Mouse (Mus musculus): ENCODE data around the gene Fndc11. TPM values are rescaled to one million over a fixed set of nuclear protein-coding genes. Genes with fewer than 3 reads are reported as not detected.
"Not testable (repeated sequence)": the region's sequence is repeated elsewhere in the genome, so short reads cannot be mapped to it uniquely, and the experiment has no call there.

Fndc11 gene
- polyA plus RNA-seq, 1 experiment from 2014 or later = not detected

DNA sequence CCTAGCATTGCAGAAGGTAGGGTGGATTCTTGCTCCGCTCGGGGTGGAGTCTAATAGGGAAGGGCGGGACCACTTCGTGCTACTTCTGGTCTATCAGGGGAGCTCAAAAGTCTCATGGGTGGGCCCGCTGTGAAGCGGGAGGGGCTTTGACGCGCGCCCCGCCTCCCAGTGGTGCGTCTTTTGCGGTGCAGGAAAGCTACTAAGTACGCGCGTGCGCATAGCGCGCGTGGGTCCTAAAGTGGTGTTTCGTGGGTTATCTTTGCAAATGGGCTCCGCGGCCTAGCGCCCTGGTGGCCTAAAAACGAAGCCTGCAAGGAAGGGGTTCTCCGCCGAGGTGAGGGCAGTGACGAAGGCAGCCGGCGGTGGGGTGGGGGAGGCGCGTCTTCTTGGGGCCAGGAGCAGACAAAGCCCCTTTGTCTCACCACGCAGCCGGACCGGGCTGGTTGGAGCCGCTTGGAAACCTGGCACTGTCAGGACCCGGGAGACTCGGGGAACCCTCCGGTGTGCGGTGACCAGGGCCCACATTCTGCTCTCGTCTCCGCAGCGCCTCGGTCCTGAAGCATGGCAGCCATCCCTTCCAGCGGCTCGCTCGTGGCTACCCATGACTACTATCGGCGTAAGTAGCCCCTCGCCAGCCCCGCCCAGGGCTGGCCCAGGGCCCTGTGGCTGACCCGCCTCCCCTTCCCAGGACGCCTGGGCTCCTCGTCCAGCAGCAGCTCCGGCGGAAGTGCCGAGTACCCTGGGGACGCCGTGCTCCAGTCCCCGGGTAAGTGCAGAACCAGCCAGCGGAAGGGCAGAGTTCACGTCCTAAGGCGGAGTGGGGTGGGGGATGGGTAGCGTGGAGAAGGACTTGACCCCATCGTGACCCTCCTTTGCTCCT, 32.5 kb upstream of the Fndc11 start, which contains the start of gene Ppdpf:
Ppdpf (plus strand) TSS at position 127 of the 880 bp plus-strand sequence.
- Histone ChIP-seq H3K27ac (ENCODE audit: low read depth, low read length) (peak within 1 kb of the TSS; percentile 95), H3K36me3 (ENCODE audit: control insufficient read depth, insufficient read depth) (no peaks in the 10 kb centered on the region; the same call in 1 of the 2 replicates), H3K9ac (ENCODE audit: low read depth, low read length) (peak within 1 kb of the TSS; percentile 82), H3K4me2 (replicated peaks; ENCODE audit: low read depth) (peak within 1 kb of the TSS; percentile 71), H3K9me3 (ENCODE audit: control insufficient read depth) (no peaks in the 10 kb centered on the region), H3K4me3 (ENCODE audit: low read depth, low read length) (peak within 1 kb of the TSS; percentile 68), H3K4me1 (replicated peaks; ENCODE audit: control insufficient read depth, insufficient read depth, low read length) (no peaks in the 10 kb centered on the region), H3K27me3 (replicated peaks; ENCODE audit: control insufficient read depth, insufficient read depth, low read length) (no peaks in the 10 kb centered on the region)
- ATAC-seq = peak; percentile 92
- TF ChIP-seq CTCF (IDR thresholded peaks at IDR 0.05; ENCODE audit: low read depth) = 0 out of 2 replicates have a peak, but pooled peaks have one; percentile 37
- WGBS = under 1% methylated on average over 63 of the region's 64 CpGs

DNA sequence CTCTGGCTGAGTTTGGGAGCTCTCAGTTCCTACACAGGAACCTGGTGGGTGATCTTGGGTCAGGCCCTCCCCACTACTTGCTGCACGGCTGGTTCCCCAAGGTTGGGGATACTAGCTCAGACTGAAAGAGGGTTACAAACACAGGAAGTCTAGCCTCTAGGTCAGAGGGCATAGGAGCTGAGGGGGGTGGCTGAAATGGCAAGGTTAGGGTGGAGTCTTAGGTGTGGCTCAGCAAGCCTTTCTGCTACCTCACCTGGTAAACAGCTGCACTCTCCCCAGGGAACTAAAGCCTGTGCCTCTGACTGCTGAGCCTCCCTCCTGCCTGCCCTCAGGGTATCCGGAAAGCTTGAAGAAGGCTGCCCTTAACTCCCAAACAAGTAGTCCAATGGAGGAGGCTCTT, 31.1 kb upstream of the Fndc11 start:
- H3K4me3 ChIP-seq (ENCODE audit: low read depth, low read length) = no peak overlapping the region
- peak overlapping the region; percentile 66 for H3K27ac ChIP-seq (ENCODE audit: low read depth, low read length)
- no peaks in the 10 kb centered on the region; the same call in 1 of the 2 replicates for H3K36me3 ChIP-seq (ENCODE audit: control insufficient read depth, insufficient read depth)
- H3K27me3 ChIP-seq (replicated peaks; ENCODE audit: control insufficient read depth, insufficient read depth, low read length) = no peaks in the 10 kb centered on the region
- H3K4me2 ChIP-seq (replicated peaks; ENCODE audit: low read depth) = peak overlapping the region; percentile 71
- H3K9me3 ChIP-seq (ENCODE audit: control insufficient read depth) = no peaks in the 10 kb centered on the region
- peak; percentile 7; the same call in 1 of the 2 replicates for ATAC-seq
- H3K4me1 ChIP-seq (replicated peaks; ENCODE audit: control insufficient read depth, insufficient read depth, low read length) = no peaks in the 10 kb centered on the region
- TF ChIP-seq CTCF (IDR thresholded peaks at IDR 0.05; ENCODE audit: low read depth) = no peak
- H3K9ac ChIP-seq (ENCODE audit: low read depth, low read length) = no peak overlapping the region
- 35% methylated on average over 2 of the region's 2 CpGs for WGBS

DNA sequence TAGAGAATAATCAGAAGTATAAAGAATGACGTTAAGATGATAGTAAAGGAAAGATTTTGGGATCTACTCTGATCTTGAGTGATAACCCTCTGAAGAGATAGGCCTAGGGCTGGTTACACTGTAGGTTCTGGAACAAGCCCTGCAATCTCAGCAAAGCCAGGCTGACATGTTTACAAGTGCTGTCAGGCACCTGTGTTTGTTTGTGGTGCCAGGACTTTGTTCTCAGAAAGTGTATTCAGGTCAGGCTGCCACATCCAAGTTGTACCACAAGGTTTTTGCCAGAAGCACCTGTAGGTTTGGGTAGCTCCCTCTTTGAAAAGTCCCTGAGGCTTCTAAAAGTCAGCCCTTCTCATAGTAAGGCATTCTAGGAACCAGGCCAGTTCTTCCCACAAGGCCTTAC, 30.5 kb upstream of the Fndc11 start:
- ATAC-seq = no peak
- Histone ChIP-seq H3K4me3 (ENCODE audit: low read depth, low read length) (no peak overlapping the region), H3K9ac (ENCODE audit: low read depth, low read length) (no peak overlapping the region), H3K9me3 (ENCODE audit: control insufficient read depth) (no peaks in the 10 kb centered on the region), H3K4me1 (replicated peaks; ENCODE audit: control insufficient read depth, insufficient read depth, low read length) (no peaks in the 10 kb centered on the region), H3K27me3 (replicated peaks; ENCODE audit: control insufficient read depth, insufficient read depth, low read length) (no peaks in the 10 kb centered on the region), H3K27ac (ENCODE audit: low read depth, low read length) (0 out of 2 replicates have a peak overlapping the region, but pooled peaks have one; percentile 66), H3K36me3 (ENCODE audit: control insufficient read depth, insufficient read depth) (no peaks in the 10 kb centered on the region; the same call in 1 of the 2 replicates), H3K4me2 (replicated peaks; ENCODE audit: low read depth) (no peak overlapping the region)
- no peak for TF ChIP-seq CTCF (IDR thresholded peaks at IDR 0.05; ENCODE audit: low read depth)
- 72% methylated on average over 1 of the region's 1 CpGs for whole genome bisulfite sequencing

DNA sequence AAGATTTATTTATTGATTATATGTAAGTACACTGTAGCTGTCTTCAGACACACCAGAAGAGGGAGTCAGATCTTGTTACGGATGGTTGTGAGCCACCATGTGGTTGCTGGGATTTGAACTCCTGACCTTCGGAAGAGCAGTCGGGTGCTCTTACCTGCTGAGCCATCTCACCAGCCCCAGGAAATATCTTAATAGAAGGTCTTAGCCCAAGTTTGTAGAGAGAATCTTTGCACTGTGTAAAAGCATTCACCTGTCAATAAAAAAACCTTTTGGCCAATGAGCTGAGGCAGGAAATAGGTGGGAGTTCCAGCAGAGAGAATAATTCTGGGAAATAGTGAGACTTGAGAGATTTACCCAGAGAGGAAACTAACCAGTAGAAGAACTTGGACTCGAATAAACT, 28.4 kb upstream of the Fndc11 start:
- not testable (repeated sequence) for H3K9me3 ChIP-seq (ENCODE audit: control insufficient read depth); H3K9ac ChIP-seq (ENCODE audit: low read depth, low read length); H3K27me3 ChIP-seq (replicated peaks; ENCODE audit: control insufficient read depth, insufficient read depth, low read length); H3K4me2 ChIP-seq (replicated peaks; ENCODE audit: low read depth); H3K27ac ChIP-seq (ENCODE audit: low read depth, low read length); H3K4me3 ChIP-seq (ENCODE audit: low read depth, low read length); H3K4me1 ChIP-seq (replicated peaks; ENCODE audit: control insufficient read depth, insufficient read depth, low read length); H3K36me3 ChIP-seq (ENCODE audit: control insufficient read depth, insufficient read depth); ATAC-seq
- WGBS = 72% methylated on average over 3 of the region's 4 CpGs

DNA sequence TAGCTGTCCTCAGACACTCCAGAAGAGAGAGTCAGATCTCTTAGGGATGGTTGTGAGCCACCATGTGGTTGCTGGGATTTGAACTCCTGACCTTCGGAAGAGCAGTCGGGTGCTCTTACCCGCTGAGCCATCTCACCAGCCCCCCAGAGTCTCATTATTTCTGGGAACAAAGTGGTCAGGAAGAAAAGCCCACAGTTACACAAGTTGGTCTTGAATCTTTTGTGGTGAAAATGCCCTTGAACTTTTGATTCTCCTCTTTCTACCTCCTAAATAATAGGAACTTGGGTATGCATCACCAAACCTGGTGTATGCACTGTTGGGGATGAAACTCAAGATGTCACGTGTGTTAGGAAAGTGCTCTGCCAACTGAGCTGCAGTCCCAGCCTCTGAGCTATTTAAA, 27.9 kb upstream of the Fndc11 start:
- WGBS = 71% methylated on average over 4 of the region's 4 CpGs
- H3K27me3 ChIP-seq (replicated peaks; ENCODE audit: control insufficient read depth, insufficient read depth, low read length) = no peaks in the 10 kb centered on the region
- no peaks in the 10 kb centered on the region; the same call in 1 of the 2 replicates for H3K36me3 ChIP-seq (ENCODE audit: control insufficient read depth, insufficient read depth)
- H3K9ac ChIP-seq (ENCODE audit: low read depth, low read length) = no peak overlapping the region
- no peak overlapping the region for H3K4me2 ChIP-seq (replicated peaks; ENCODE audit: low read depth)
- H3K4me3 ChIP-seq (ENCODE audit: low read depth, low read length) = no peak overlapping the region
- H3K9me3 ChIP-seq (ENCODE audit: control insufficient read depth) = no peaks in the 10 kb centered on the region
- H3K4me1 ChIP-seq (replicated peaks; ENCODE audit: control insufficient read depth, insufficient read depth, low read length) = peaks cover 6% of the 10 kb centered on the region; the same call in 1 of the 2 replicates
- no peak for TF ChIP-seq CTCF (IDR thresholded peaks at IDR 0.05; ENCODE audit: low read depth)
- H3K27ac ChIP-seq (ENCODE audit: low read depth, low read length) = no peak overlapping the region
- ATAC-seq = no peak

DNA sequence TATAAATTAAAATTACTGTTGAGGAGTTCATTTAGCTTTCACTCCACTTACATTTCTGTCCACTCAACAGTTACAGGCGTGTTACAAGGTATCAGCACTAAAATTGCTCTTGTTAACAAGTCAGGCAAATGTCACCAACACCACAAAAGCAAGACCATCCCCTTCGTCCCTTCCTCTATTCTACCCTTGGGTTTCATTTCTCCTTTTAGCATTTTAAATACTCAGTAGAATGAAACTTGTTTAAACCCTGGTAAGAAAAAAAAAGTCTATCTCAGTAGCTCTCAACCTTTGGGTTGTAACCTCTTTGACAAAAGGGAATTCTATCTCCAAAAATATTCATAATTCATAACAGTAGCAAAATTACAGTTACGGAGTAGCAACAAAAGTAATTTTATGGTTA, 26.8 kb upstream of the Fndc11 start:
- no peak for TF ChIP-seq CTCF (IDR thresholded peaks at IDR 0.05; ENCODE audit: low read depth)
- H3K4me2 ChIP-seq (replicated peaks; ENCODE audit: low read depth) = no peak overlapping the region
- ATAC-seq = no peak
- H3K9me3 ChIP-seq (ENCODE audit: control insufficient read depth) = no peaks in the 10 kb centered on the region
- H3K9ac ChIP-seq (ENCODE audit: low read depth, low read length) = no peak overlapping the region
- no peaks in the 10 kb centered on the region for H3K27me3 ChIP-seq (replicated peaks; ENCODE audit: control insufficient read depth, insufficient read depth, low read length)
- no peak overlapping the region for H3K27ac ChIP-seq (ENCODE audit: low read depth, low read length)
- no peaks in the 10 kb centered on the region; the same call in 1 of the 2 replicates for H3K36me3 ChIP-seq (ENCODE audit: control insufficient read depth, insufficient read depth)
- 74% methylated on average over 3 of the region's 3 CpGs for WGBS
- H3K4me3 ChIP-seq (ENCODE audit: low read depth, low read length) = no peak overlapping the region
- peaks cover 7% of the 10 kb centered on the region; the same call in 1 of the 2 replicates for H3K4me1 ChIP-seq (replicated peaks; ENCODE audit: control insufficient read depth, insufficient read depth, low read length)
